Mouse (Mus musculus) liver, embryonic 14.5 days (tissue): Measurements from ENCODE around the gene Aqp11. TPM values are rescaled to one million over a fixed set of nuclear protein-coding genes. Genes with fewer than 3 reads are reported as not detected.

Source experiments
- ATAC-seq: fragments of 200-750 bp; cut with Nextera tagmentation; 2 replicates; pipeline ENCODE4 v1.8.0; 2017; ENCODE audit warnings: moderate number of reproducible peaks, mild to moderate bottlenecking, moderate library complexity; ENCODE audit not compliant: insufficient read depth
- DNase-seq, 3 experiments: peaks; one replicate each; pipeline ENCODE4 v3.0.0-alpha.2; 2012 to 2013; ENCODE audit warnings: low read depth in 3 of 3, low spot score in 3 of 3
- H3K27ac ChIP-seq: fragments of 300-500 bp; sonication (generic); 2 replicates; pipeline ENCODE4 v1.5.1; 2014; ENCODE audit warnings: moderate library complexity, mild to moderate bottlenecking, control low read depth, inconsistent platforms
- H3K27me3 ChIP-seq: fragments of 300-500 bp; sonication (generic); 2 replicates; pipeline ENCODE4 v1.6.1; 2014; ENCODE audit warnings: mild to moderate bottlenecking, low read length, moderate library complexity; ENCODE audit not compliant: control insufficient read depth, insufficient read depth
- H3K36me3 ChIP-seq: fragments of 300-500 bp; sonication (generic); replicated peaks from 2 replicates; pipeline ENCODE4 v1.6.1; 2014; ENCODE audit warnings: low read depth; ENCODE audit not compliant: control insufficient read depth, insufficient read depth
- H3K4me1 ChIP-seq, 2 experiments: fragments of 200-500 bp in 1 of 2; fragments of 300-500 bp in 1 of 2; sonication (generic) in 1 of 2; replicated peaks; 2 replicates each; pipeline ENCODE4 v1.6.1; 2012 to 2014; ENCODE audit warnings: antibody characterized with exemption in 1 of 2, inconsistent platforms in 1 of 2, low read length in 1 of 2; ENCODE audit not compliant: control insufficient read depth in 2 of 2, insufficient read depth in 2 of 2
- H3K4me2 ChIP-seq: fragments of 300-500 bp; sonication (generic); 2 replicates; pipeline ENCODE4 v1.6.1; 2014; ENCODE audit warnings: low read depth, mild to moderate bottlenecking, control low read depth, moderate library complexity
- H3K4me3 ChIP-seq, 2 experiments: fragments of 200-500 bp in 1 of 2; fragments of 300-500 bp in 1 of 2; sonication (generic) in 1 of 2; 2 replicates each; pipeline ENCODE4 v1.5.1; 2012 to 2014; ENCODE audit warnings: low read depth in 2 of 2, low read length in 2 of 2, mild to moderate bottlenecking in 2 of 2, control low read depth in 1 of 2, inconsistent platforms in 1 of 2, moderate library complexity in 1 of 2; ENCODE audit not compliant: insufficient read depth in 1 of 2
- H3K9ac ChIP-seq: fragments of 300-500 bp; sonication (generic); replicated peaks from 2 replicates; pipeline ENCODE4 v1.6.1; 2014; ENCODE audit warnings: mild to moderate bottlenecking, control low read depth, moderate library complexity
- H3K9me3 ChIP-seq: fragments of 300-500 bp; sonication (generic); 2 replicates; pipeline ENCODE4 v1.6.1; 2016; ENCODE audit warnings: low read length, mixed read lengths; ENCODE audit not compliant: control insufficient read depth
- CTCF ChIP-seq: IDR thresholded peaks from 2 replicates; pipeline ENCODE4 v1.5.1; 2016; ENCODE audit warnings: antibody characterized with exemption, low read depth, control low read depth
- EP300 ChIP-seq: IDR thresholded peaks from 2 replicates; pipeline ENCODE4 v1.6.1; 2016; ENCODE audit warnings: antibody characterized with exemption, low read depth
- WGBS: fragments of 180-500 bp; shearing (Covaris S2); extraction: QIAGEN DNeasy Blood & Tissue Kit; methylation state at CpG from one replicate; pipeline ENCODE4 v1.1.7; 2014; ENCODE audit not compliant: insufficient replicate concordance; 5-methylcytosine and 5-hydroxymethylcytosine counted together
- polyA plus RNA-seq, 2 experiments: library from polyadenylated mRNA; depleted of rRNA in 1 of 2; stranded (reverse) in 1 of 2; unstranded in 1 of 2; fragments of >200 nt; fragmentation: Nextera tagmentation in 1 of 2; extraction: Ambion mirVana in 1 of 2; gene quantifications; 2 replicates each; pipeline versions ENCODE4 v1.2.1 to v1.2.3; 2012 to 2014

The Aqp11 gene
- polyA plus RNA-seq, 2 experiments: 7.4 to 22.3 TPM

GRCm38 (mm10) chr7:97747176-97747707 is 9.2 kb upstream of the Aqp11 start:
- WGBS: 11% methylated on average over 4 of the region's 4 CpGs
- Histone ChIP-seq H3K27ac (peak overlapping the region; percentile 89), H3K27me3 (no peaks in the 10 kb centered on the region), H3K9ac (peak overlapping the region; percentile 67), H3K36me3 (no peaks in the 10 kb centered on the region), H3K4me2 (peak overlapping the region; percentile 87), H3K4me1 (peaks cover 31 to 41% of the 10 kb centered on the region in 2 experiments), H3K9me3 (no peaks in the 10 kb centered on the region), H3K4me3 (no peak overlapping the region)
- TF ChIP-seq CTCF: peak; percentile 9; the same call in 1 of the 2 replicates
- TF ChIP-seq EP300: peak; percentile 70; the same call in 1 of the 2 replicates
- ATAC-seq: peak; percentile 88
- DNase-seq: peak; percentile 66 to 80 (median 71)

GRCm38 (mm10) chr7:97745299-97745698 is 7.2 kb upstream of the Aqp11 start:
- TF ChIP-seq EP300 (no peak), CTCF (peak; percentile 90)
- Histone ChIP-seq H3K36me3 (no peaks in the 10 kb centered on the region), H3K27ac (no peak overlapping the region), H3K27me3 (no peaks in the 10 kb centered on the region), H3K4me1 (peaks cover 39 to 56% of the 10 kb centered on the region in 2 experiments), H3K4me2 (no peak overlapping the region), H3K4me3 (no peak overlapping the region), H3K9ac (no peak overlapping the region), H3K9me3 (no peaks in the 10 kb centered on the region)
- WGBS: 3% methylated on average over 3 of the region's 3 CpGs
- no peak for ATAC-seq
- DNase-seq: peak in 2 of 3 experiments; percentile 57 to 66

- no peak overlapping the region for H3K4me3 ChIP-seq
- H3K9me3 ChIP-seq: no peaks in the 10 kb centered on the region
- H3K36me3 ChIP-seq: no peaks in the 10 kb centered on the region
- no peak overlapping the region; the same call in 1 of the 2 replicates for H3K27ac ChIP-seq
- TF ChIP-seq EP300 (0 out of 2 replicates have a peak, but pooled peaks have one; percentile 18), CTCF (peak; percentile 31; the same call in 1 of the 2 replicates)
- no peaks in the 10 kb centered on the region for H3K27me3 ChIP-seq
- no peak for ATAC-seq
- WGBS: 10% methylated on average over 1 of the region's 1 CpGs
- no peak overlapping the region for H3K9ac ChIP-seq
- H3K4me2 ChIP-seq: no peak overlapping the region
- H3K4me1 ChIP-seq: peaks cover 22 to 42% of the 10 kb centered on the region in 2 experiments
- DNase-seq: peak in 1 of 3 experiments; percentile 37
Observed at GRCm38 (mm10) chr7:97741756-97742291, 3.7 kb upstream of the Aqp11 start.

- WGBS: 55% methylated on average over 10 of the region's 10 CpGs
- H3K4me3 ChIP-seq: no peak overlapping the region
- ATAC-seq: no peak
- H3K4me2 ChIP-seq: no peak overlapping the region
- peaks cover 18 to 40% of the 10 kb centered on the region in 2 experiments for H3K4me1 ChIP-seq
- TF ChIP-seq CTCF (no peak), EP300 (no peak)
- H3K27me3 ChIP-seq: no peaks in the 10 kb centered on the region
- H3K9me3 ChIP-seq: no peaks in the 10 kb centered on the region
- DNase-seq: no peak
- H3K9ac ChIP-seq: no peak overlapping the region
- no peaks in the 10 kb centered on the region for H3K36me3 ChIP-seq
- H3K27ac ChIP-seq: no peak overlapping the region
Observed at GRCm38 (mm10) chr7:97740948-97741347, 2.9 kb upstream of the Aqp11 start.

GRCm38 (mm10) chr7:97737256-97737637 is 842 bp downstream of the Aqp11 start:
- whole genome bisulfite sequencing: 10% methylated on average over 12 of the region's 12 CpGs
- ATAC-seq (peak; percentile 11), DNase-seq (no peak)
- Histone ChIP-seq H3K4me2 (peak overlapping the region; percentile 85), H3K36me3 (no peaks in the 10 kb centered on the region), H3K27ac (no peak overlapping the region), H3K4me1 (peaks cover 36 to 60% of the 10 kb centered on the region in 2 experiments), H3K9me3 (no peaks in the 10 kb centered on the region), H3K4me3 (peak overlapping the region; percentile 60 to 76), H3K9ac (peak overlapping the region; percentile 91), H3K27me3 (no peaks in the 10 kb centered on the region)
- no peak for TF ChIP-seq EP300
